Mouse (Mus musculus) neural tube, postnatal 0 days (tissue): Measurements from ENCODE around the gene Tktl1. TPM values are rescaled to one million over a fixed set of nuclear protein-coding genes. Genes with fewer than 3 reads are reported as not detected.

Experiments used
- polyA plus RNA-seq: library from polyadenylated mRNA; unstranded; fragments of >200 nt; fragmentation: Nextera tagmentation; extraction: Ambion mirVana; gene quantifications from 2 replicates; pipeline ENCODE4 v1.2.1, GENCODE M21; 2015

Tktl1 gene
- polyA plus RNA-seq, result 0.06 and 0.11 TPM in 2 replicates

GRCm38 (mm10) chrX:74176959-74177358 lies at the start of gene Tktl1:
Tktl1 (plus strand) TSS chrX:74177259.

GRCm38 (mm10) chrX:74135263-74135662 lies 41.8 kb upstream of the Tktl1 start, which contains the start of gene Mecp2:
Mecp2 (minus strand) TSS chrX:74135363.

GRCm38 (mm10) chrX:74167738-74168137 lies 9.3 kb upstream of the Tktl1 start, which contains the start of gene Tex28:
Tex28 (minus strand) TSS chrX:74167838.

GRCm38 (mm10) chrX:74249615-74250014 lies 72.6 kb downstream of the Tktl1 start, which contains the start of gene Flna:
Flna (minus strand) TSS chrX:74249820.

GRCm38 (mm10) chrX:74254153-74254887 lies 77.3 kb downstream of the Tktl1 start, which contains the start of gene Emd:
Emd (plus strand) TSS chrX:74254687.

Other genes starting within 250 kb of the Tktl1 start
- gene Renbp, start 246.4 kb upstream of the Tktl1 start, polyA plus RNA-seq, result 12.8 and 15.2 TPM in 2 replicates
- gene Hcfc1, start 210.9 kb upstream of the Tktl1 start, polyA plus RNA-seq, result 27.8 and 31.0 TPM in 2 replicates
- 39.7 and 41.8 TPM in 2 replicates for gene Irak1, start 153.3 kb upstream of the Tktl1 start, polyA plus RNA-seq
- not detected in 2 replicates for gene Opn1mw, start 49.8 kb upstream of the Tktl1 start, polyA plus RNA-seq
- gene Mecp2, start 41.9 kb upstream of the Tktl1 start, polyA plus RNA-seq, result 10.4 and 12.3 TPM in 2 replicates
- gene Tex28, start 9.4 kb upstream of the Tktl1 start, polyA plus RNA-seq, result not detected in 2 replicates
- 43.8 and 61.0 TPM in 2 replicates for gene Flna, start 72.6 kb downstream of the Tktl1 start, polyA plus RNA-seq
- 14.8 and 19.3 TPM in 2 replicates for gene Emd, start 77.4 kb downstream of the Tktl1 start, polyA plus RNA-seq
- 381 and 413 TPM in 2 replicates for gene Rpl10, start 93.6 kb downstream of the Tktl1 start, polyA plus RNA-seq
- gene Taz, start 104.7 kb downstream of the Tktl1 start, polyA plus RNA-seq, result 71.7 and 76.5 TPM in 2 replicates
- 4.8 and 6.5 TPM in 2 replicates for gene Dnase1l1, start 105.1 kb downstream of the Tktl1 start, polyA plus RNA-seq
- 288 and 316 TPM in 2 replicates for gene Atp6ap1, start 119.8 kb downstream of the Tktl1 start, polyA plus RNA-seq
- gene Gdi1, start 127.7 kb downstream of the Tktl1 start, polyA plus RNA-seq, result 703 and 737 TPM in 2 replicates
- 50.7 and 58.8 TPM in 2 replicates for gene Fam50a, start 135.8 kb downstream of the Tktl1 start, polyA plus RNA-seq
- gene Plxna3, start 151.8 kb downstream of the Tktl1 start, polyA plus RNA-seq, result 17.0 and 25.9 TPM in 2 replicates
- gene Lage3, start 176.4 kb downstream of the Tktl1 start, polyA plus RNA-seq, result 84.2 and 99.7 TPM in 2 replicates
- gene Ubl4a, start 196.0 kb downstream of the Tktl1 start, polyA plus RNA-seq, result 62.6 and 63.8 TPM in 2 replicates
- 7.3 TPM in 2 replicates for gene Slc10a3, start 196.1 kb downstream of the Tktl1 start, polyA plus RNA-seq
- gene Fam3a, start 216.0 kb downstream of the Tktl1 start, polyA plus RNA-seq, result 29.6 and 32.1 TPM in 2 replicates
- gene Ikbkg, start 216.0 kb downstream of the Tktl1 start, polyA plus RNA-seq, result 9.5 and 9.7 TPM in 2 replicates